Mouse (Mus musculus) hindbrain, embryonic 15.5 days (tissue): ENCODE measurements around the gene Ttll9. TPM values are rescaled to one million over a fixed set of nuclear protein-coding genes. Genes with fewer than 3 reads are reported as not detected.
A peak's percentile ranks its signal among the peaks of the same experiment; 100 is the strongest.

ENCODE experiments used
- ATAC-seq: fragments of 200-750 bp; cut with Nextera tagmentation; 2 replicates; pipeline ENCODE4 v1.8.0; 2017; ENCODE audit warnings: low read depth, moderate number of reproducible peaks, moderate TSS enrichment; ENCODE audit not compliant: low FRiP score
- H3K27ac ChIP-seq: fragments of 300-500 bp; sonication (generic); replicated peaks from 2 replicates; pipeline ENCODE4 v1.5.1; 2015; ENCODE audit warnings: mild to moderate bottlenecking, inconsistent platforms
- H3K27me3 ChIP-seq: fragments of 300-500 bp; sonication (generic); 2 replicates; pipeline ENCODE4 v1.6.1; 2015; ENCODE audit warnings: control low read depth, inconsistent platforms
- H3K36me3 ChIP-seq: fragments of 300-500 bp; sonication (generic); 2 replicates; pipeline ENCODE4 v1.6.1; 2015; ENCODE audit warnings: control low read depth, inconsistent platforms
- H3K4me1 ChIP-seq: fragments of 300-500 bp; sonication (generic); replicated peaks from 2 replicates; pipeline ENCODE4 v1.6.1; 2015; ENCODE audit warnings: control low read depth, inconsistent platforms
- H3K4me2 ChIP-seq: fragments of 300-500 bp; sonication (generic); 2 replicates; pipeline ENCODE4 v1.6.1; 2015; ENCODE audit warnings: moderate library complexity, mild to moderate bottlenecking, inconsistent platforms
- H3K4me3 ChIP-seq: fragments of 300-500 bp; sonication (generic); 2 replicates; pipeline ENCODE4 v1.5.1; 2015; ENCODE audit warnings: mild to moderate bottlenecking, inconsistent platforms
- H3K9ac ChIP-seq: fragments of 300-500 bp; sonication (generic); 2 replicates; pipeline ENCODE4 v1.6.1; 2015; ENCODE audit warnings: inconsistent platforms
- H3K9me3 ChIP-seq: fragments of 300-500 bp; sonication (generic); 2 replicates; pipeline ENCODE4 v1.6.1; 2016; ENCODE audit warnings: control low read depth, inconsistent platforms
- WGBS: fragments of 180-500 bp; shearing (Covaris S2); methylation state at CpG from one replicate; pipeline ENCODE4 v1.1.7; 2015; 5-methylcytosine and 5-hydroxymethylcytosine counted together
- polyA plus RNA-seq: library from polyadenylated mRNA; unstranded; fragments of >200 nt; fragmentation: Nextera tagmentation; extraction: Ambion mirVana; gene quantifications from 2 replicates; pipeline ENCODE4 v1.2.1, GENCODE M21; 2015

Ttll9 gene
- polyA plus RNA-seq, 1 experiment from 2014 or later = 8.3 TPM

DNA sequence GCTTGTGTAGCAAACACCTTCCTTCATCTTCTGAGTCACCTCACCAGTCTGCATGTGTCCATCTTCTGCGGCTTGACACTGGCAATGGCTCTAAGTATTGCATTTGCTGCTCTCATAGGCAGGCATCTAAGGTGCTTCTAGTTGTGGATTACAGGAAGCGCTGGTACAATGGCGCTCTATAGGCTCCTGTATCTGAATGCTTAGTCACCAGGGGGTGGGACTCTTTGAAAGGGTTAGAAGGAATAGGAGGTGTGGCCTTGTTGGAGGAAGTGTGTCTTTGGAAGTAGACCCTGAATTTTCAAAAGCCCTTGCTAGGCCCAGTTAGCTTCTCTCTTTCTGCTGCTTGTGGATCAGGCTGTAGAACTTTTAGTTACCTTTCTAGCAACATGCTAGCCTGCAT lies 58.9 kb downstream of the Ttll9 start:
- no peak overlapping the region for H3K4me3 ChIP-seq
- ATAC-seq = no peak
- WGBS = 68% methylated on average over 3 of the region's 3 CpGs
- no peaks in the 10 kb centered on the region for H3K36me3 ChIP-seq
- peaks cover 2% of the 10 kb centered on the region for H3K4me1 ChIP-seq
- no peak overlapping the region for H3K4me2 ChIP-seq
- H3K9me3 ChIP-seq = no peaks in the 10 kb centered on the region
- no peak overlapping the region for H3K9ac ChIP-seq
- 0 out of 2 replicates have a peak, but pooled peaks cover 7% of the 10 kb centered on the region for H3K27me3 ChIP-seq
- no peak overlapping the region for H3K27ac ChIP-seq

GRCm38 (mm10) chr2:153022855-153023254 lies 60.6 kb downstream of the Ttll9 start:
- no peak for ATAC-seq
- Histone ChIP-seq H3K27ac (no peak overlapping the region), H3K27me3 (no peaks in the 10 kb centered on the region), H3K9ac (no peak overlapping the region), H3K36me3 (no peaks in the 10 kb centered on the region), H3K4me2 (no peak overlapping the region), H3K9me3 (no peaks in the 10 kb centered on the region), H3K4me3 (no peak overlapping the region), H3K4me1 (no peaks in the 10 kb centered on the region)
- WGBS = 71% methylated on average over 4 of the region's 4 CpGs

- WGBS = 84% methylated on average over 7 of the region's 7 CpGs
- no peak for ATAC-seq
- H3K4me2 ChIP-seq = no peak overlapping the region
- H3K27me3 ChIP-seq = no peaks in the 10 kb centered on the region
- H3K9ac ChIP-seq = no peak overlapping the region
- no peaks in the 10 kb centered on the region for H3K9me3 ChIP-seq
- no peak overlapping the region for H3K27ac ChIP-seq
- H3K4me1 ChIP-seq = peaks cover 11% of the 10 kb centered on the region
- no peaks in the 10 kb centered on the region for H3K36me3 ChIP-seq
- no peak overlapping the region for H3K4me3 ChIP-seq
Measured at GRCm38 (mm10) chr2:153026052-153026451, 63.8 kb downstream of the Ttll9 start.

GRCm38 (mm10) chr2:153027501-153027900 lies 65.2 kb downstream of the Ttll9 start:
- H3K9me3 ChIP-seq = no peaks in the 10 kb centered on the region
- no peak overlapping the region for H3K27ac ChIP-seq
- no peaks in the 10 kb centered on the region for H3K27me3 ChIP-seq
- no peak overlapping the region for H3K4me3 ChIP-seq
- H3K36me3 ChIP-seq = no peaks in the 10 kb centered on the region
- ATAC-seq = no peak
- no peak overlapping the region for H3K4me2 ChIP-seq
- peaks cover 13% of the 10 kb centered on the region for H3K4me1 ChIP-seq
- WGBS = 38% methylated on average over 4 of the region's 4 CpGs
- no peak overlapping the region for H3K9ac ChIP-seq

DNA sequence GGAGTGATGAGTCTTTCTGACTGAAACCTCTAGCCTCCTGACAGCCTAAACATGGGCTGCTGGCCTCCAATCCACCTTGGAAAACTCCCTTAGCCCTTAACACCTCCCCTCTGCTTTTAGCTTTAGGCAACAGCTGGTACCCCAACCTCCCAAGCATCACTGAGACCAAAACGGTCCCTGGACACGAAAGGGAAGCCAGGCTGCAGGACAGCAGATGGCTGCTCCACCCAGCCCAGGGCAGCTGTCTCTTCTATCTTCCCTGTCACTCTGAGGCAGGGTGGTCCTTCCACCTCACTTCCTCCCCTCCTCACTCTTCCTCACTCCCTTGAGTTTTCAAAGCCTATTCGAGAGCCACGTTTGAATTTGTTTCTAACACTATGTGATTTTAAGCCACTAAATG lies 68.1 kb downstream of the Ttll9 start:
- H3K9me3 ChIP-seq = no peaks in the 10 kb centered on the region
- H3K27me3 ChIP-seq = no peaks in the 10 kb centered on the region
- H3K4me3 ChIP-seq = no peak overlapping the region
- peaks cover 39% of the 10 kb centered on the region for H3K4me1 ChIP-seq
- WGBS = 12% methylated on average over 4 of the region's 4 CpGs
- no peak overlapping the region for H3K9ac ChIP-seq
- no peaks in the 10 kb centered on the region for H3K36me3 ChIP-seq
- ATAC-seq = no peak
- peak overlapping the region; percentile 75 for H3K4me2 ChIP-seq
- H3K27ac ChIP-seq = peak overlapping the region; percentile 93

GRCm38 (mm10) chr2:153031126-153032082 lies 69.1 kb downstream of the Ttll9 start, which contains the start of gene Xkr7:
Xkr7 (plus strand) TSS chr2:153031852.
- Histone ChIP-seq H3K36me3 (no peaks in the 10 kb centered on the region), H3K4me3 (peak within 1 kb of the TSS; percentile 77), H3K27ac (peak within 1 kb of the TSS; percentile 93), H3K4me2 (peak within 1 kb of the TSS; percentile 75), H3K27me3 (no peaks in the 10 kb centered on the region), H3K9me3 (no peaks in the 10 kb centered on the region), H3K4me1 (peaks cover 48% of the 10 kb centered on the region), H3K9ac (peak within 1 kb of the TSS; percentile 68)
- under 1% methylated on average over 34 of the region's 54 CpGs for WGBS
- ATAC-seq = peak; percentile 85

GRCm38 (mm10) chr2:153032083-153032842 lies 70.0 kb downstream of the Ttll9 start:
- H3K9ac ChIP-seq = peak overlapping the region; percentile 68
- H3K9me3 ChIP-seq = no peaks in the 10 kb centered on the region
- no peaks in the 10 kb centered on the region for H3K27me3 ChIP-seq
- H3K27ac ChIP-seq = peak overlapping the region; percentile 93
- H3K4me3 ChIP-seq = peak overlapping the region; percentile 77
- H3K4me1 ChIP-seq = peaks cover 53% of the 10 kb centered on the region
- WGBS = 1% methylated on average over 51 of the region's 58 CpGs
- H3K4me2 ChIP-seq = peak overlapping the region; percentile 75
- H3K36me3 ChIP-seq = no peaks in the 10 kb centered on the region
- peak; percentile 73 for ATAC-seq

GRCm38 (mm10) chr2:153032973-153033372 lies 70.7 kb downstream of the Ttll9 start:
- peak overlapping the region; percentile 75 for H3K4me2 ChIP-seq
- peak overlapping the region; percentile 77 for H3K4me3 ChIP-seq
- no peaks in the 10 kb centered on the region for H3K9me3 ChIP-seq
- H3K27me3 ChIP-seq = no peaks in the 10 kb centered on the region
- H3K4me1 ChIP-seq = peaks cover 59% of the 10 kb centered on the region
- H3K9ac ChIP-seq = peak overlapping the region; percentile 68
- ATAC-seq = no peak
- H3K36me3 ChIP-seq = no peaks in the 10 kb centered on the region
- peak overlapping the region; percentile 26; the same call in 1 of the 2 replicates for H3K27ac ChIP-seq
- WGBS = 20% methylated on average over 4 of the region's 4 CpGs

DNA sequence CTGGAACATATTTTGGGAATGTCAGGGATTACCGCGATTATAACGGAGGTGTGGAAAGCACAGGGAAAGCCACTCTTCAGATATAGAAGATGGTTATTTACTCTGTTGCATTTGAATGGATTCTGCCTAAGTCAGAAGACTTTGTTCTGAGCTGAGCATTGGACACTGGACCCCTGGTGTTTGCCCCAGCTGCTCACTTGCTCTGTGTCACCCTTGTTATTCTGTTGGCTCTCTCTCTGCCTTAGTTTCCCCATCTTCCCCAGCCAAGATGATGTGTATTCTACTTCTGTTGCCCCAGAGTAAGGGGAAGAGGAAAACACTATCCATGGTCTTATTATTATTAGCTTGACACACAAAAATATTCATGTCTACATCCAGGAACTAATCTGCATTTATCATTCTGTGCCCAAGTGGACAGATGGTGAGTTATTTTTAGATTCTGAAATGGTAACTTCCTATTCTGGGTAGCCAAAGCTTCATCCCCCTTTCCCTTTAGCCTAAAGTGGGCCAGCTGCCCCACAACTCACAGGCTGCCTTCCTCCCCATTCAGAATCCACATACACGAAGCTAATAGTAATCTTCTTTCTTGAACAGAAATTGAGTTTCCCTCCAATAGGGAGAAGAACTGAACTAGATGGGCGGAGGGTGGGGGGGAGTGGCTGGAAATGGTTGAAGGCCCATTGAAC lies 71.4 kb downstream of the Ttll9 start:
- Histone ChIP-seq H3K36me3 (no peaks in the 10 kb centered on the region), H3K9ac (peak overlapping the region; percentile 68; the same call in 1 of the 2 replicates), H3K27ac (peak overlapping the region; percentile 26), H3K27me3 (no peaks in the 10 kb centered on the region), H3K4me2 (peak overlapping the region; percentile 75), H3K4me1 (peaks cover 64% of the 10 kb centered on the region), H3K9me3 (no peaks in the 10 kb centered on the region), H3K4me3 (peak overlapping the region; percentile 77)
- 54% methylated on average over 5 of the region's 5 CpGs for WGBS
- no peak for ATAC-seq

DNA sequence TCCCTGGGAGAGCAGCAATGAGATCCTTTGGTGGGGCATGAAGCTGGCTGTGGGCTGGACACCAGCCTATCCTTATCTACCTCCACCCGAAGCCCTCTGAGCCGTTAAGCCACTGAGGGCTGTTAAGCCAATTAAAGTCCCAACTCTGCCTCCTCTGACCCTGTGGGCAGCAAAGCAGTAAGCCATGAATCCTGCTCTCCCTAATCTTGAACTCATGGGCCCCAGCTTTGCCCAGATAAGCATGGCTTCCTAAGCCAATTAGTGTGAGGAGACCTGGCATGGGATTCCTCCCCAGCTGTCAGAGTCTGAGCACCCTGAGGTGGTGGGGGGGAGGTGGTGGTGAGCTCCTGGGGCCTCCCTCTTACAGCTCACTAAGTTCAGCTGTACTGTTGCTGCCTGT lies 74.4 kb downstream of the Ttll9 start:
- 52% methylated on average over 2 of the region's 2 CpGs for WGBS
- no peak overlapping the region for H3K4me3 ChIP-seq
- no peaks in the 10 kb centered on the region for H3K9me3 ChIP-seq
- peaks cover 3% of the 10 kb centered on the region; the same call in 1 of the 2 replicates for H3K36me3 ChIP-seq
- no peak for ATAC-seq
- H3K27me3 ChIP-seq = no peaks in the 10 kb centered on the region
- no peak overlapping the region for H3K9ac ChIP-seq
- no peak overlapping the region for H3K4me2 ChIP-seq
- peaks cover 51% of the 10 kb centered on the region for H3K4me1 ChIP-seq
- no peak overlapping the region for H3K27ac ChIP-seq

DNA sequence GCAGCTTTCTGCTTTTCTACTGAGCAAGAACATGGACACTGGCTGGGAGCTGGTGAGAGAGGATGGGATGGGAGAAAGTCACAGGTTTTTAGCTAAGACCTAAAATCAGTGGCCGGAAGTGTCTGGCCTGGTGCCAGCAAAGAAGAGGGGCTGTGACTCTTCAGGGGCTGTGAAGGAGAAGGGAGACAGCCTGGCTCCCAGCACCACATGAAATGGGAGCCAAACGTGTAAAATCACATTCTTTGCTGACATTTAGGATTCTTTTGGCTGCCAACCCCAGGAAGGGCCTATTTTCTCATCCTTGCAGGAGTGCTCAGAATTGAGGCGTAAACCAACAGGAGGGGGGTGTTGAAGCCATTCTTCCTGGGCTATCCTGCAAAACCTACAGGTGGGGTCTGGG lies 81.6 kb downstream of the Ttll9 start:
- ATAC-seq = no peak
- H3K4me3 ChIP-seq = no peak overlapping the region
- peaks cover 10% of the 10 kb centered on the region for H3K4me1 ChIP-seq
- H3K27me3 ChIP-seq = no peaks in the 10 kb centered on the region
- peaks cover 3% of the 10 kb centered on the region; the same call in 1 of the 2 replicates for H3K36me3 ChIP-seq
- no peak overlapping the region for H3K9ac ChIP-seq
- H3K9me3 ChIP-seq = no peaks in the 10 kb centered on the region
- no peak overlapping the region for H3K4me2 ChIP-seq
- 52% methylated on average over 3 of the region's 3 CpGs for WGBS
- H3K27ac ChIP-seq = no peak overlapping the region
